Mouse (Mus musculus) testis, adult 2 months (tissue): Measurements from ENCODE around the gene Fig4. TPM values are rescaled to one million over a fixed set of nuclear protein-coding genes. Genes with fewer than 3 reads are reported as not detected.

ENCODE experiments used
- H3K27ac ChIP-seq: fragments of 200-500 bp; 2 replicates; pipeline ENCODE4 v1.5.1; 2012; ENCODE audit warnings: low read depth, low read length; ENCODE audit not compliant: control insufficient read depth, insufficient read depth
- H3K27me3 ChIP-seq: fragments of 200-500 bp; 2 replicates; pipeline ENCODE4 v1.6.1; 2012; ENCODE audit warnings: mild to moderate bottlenecking, low read length, moderate library complexity; ENCODE audit not compliant: control insufficient read depth, insufficient read depth
- H3K36me3 ChIP-seq: fragments of 200-500 bp; 2 replicates; pipeline ENCODE4 v1.6.1; 2012; ENCODE audit warnings: mild to moderate bottlenecking, low read length; ENCODE audit not compliant: control insufficient read depth, insufficient read depth
- H3K4me1 ChIP-seq: fragments of 200-500 bp; 2 replicates; pipeline ENCODE4 v1.6.1; 2012; ENCODE audit warnings: low read length; ENCODE audit not compliant: control insufficient read depth, insufficient read depth
- H3K4me3 ChIP-seq: fragments of 200-500 bp; 2 replicates; pipeline ENCODE4 v1.5.1; 2012; ENCODE audit warnings: low read depth, mild to moderate bottlenecking, low read length, moderate library complexity, mixed read lengths; ENCODE audit not compliant: control insufficient read depth
- CTCF ChIP-seq: fragments of 200-500 bp; IDR thresholded peaks from 2 replicates; pipeline ENCODE4 v1.5.1; 2012; ENCODE audit warnings: low read depth, mild to moderate bottlenecking, inconsistent platforms, low read length, moderate library complexity; ENCODE audit not compliant: control insufficient read depth, insufficient read depth, insufficient replicate concordance
- POLR2A ChIP-seq: fragments of 200-500 bp; IDR thresholded peaks from 2 replicates; pipeline ENCODE4 v1.6.1; 2012; ENCODE audit warnings: low read depth, mild to moderate bottlenecking, inconsistent platforms, low read length, moderate library complexity; ENCODE audit not compliant: control insufficient read depth
- polyA plus RNA-seq: library from polyadenylated mRNA; depleted of rRNA; stranded (reverse); fragments of >200 nt; gene quantifications from 2 replicates; pipeline ENCODE4 v1.2.3, GENCODE M21; 2012

Gene Fig4
- polyA plus RNA-seq, 1 experiment, result 10.3 TPM

- TF ChIP-seq POLR2A, result no peak
- no peak for TF ChIP-seq CTCF
- H3K27me3 ChIP-seq, result no peaks in the 10 kb centered on the region
- H3K4me1 ChIP-seq, result no peaks in the 10 kb centered on the region
Observed at GRCm38 (mm10) chr10:41235159-41235558, 67.9 kb downstream of the Fig4 start.

DNA sequence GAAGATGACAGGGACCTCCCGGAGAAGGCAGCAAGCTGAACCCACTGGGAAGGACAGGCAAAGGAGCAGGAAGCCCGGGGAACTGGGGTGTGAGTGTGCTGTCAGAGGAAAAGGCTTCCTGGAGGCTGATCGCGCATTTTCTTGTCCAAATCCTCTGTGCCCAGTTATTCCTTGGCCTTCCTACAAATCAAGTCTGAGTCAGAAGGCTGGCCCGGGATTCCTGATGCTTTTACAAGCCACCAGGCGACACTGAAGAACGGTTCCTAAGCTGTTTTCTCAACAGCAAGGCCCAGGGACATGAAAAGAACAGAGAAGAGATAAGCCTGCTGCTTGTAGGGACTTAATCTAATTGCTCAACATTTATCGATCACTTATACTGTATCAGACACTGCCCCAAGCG is 68.5 kb downstream of the Fig4 start:
- TF ChIP-seq POLR2A (no peak), CTCF (no peak)
- Histone ChIP-seq H3K27ac (no peak overlapping the region), H3K4me3 (no peak overlapping the region), H3K36me3 (no peaks in the 10 kb centered on the region), H3K4me1 (no peaks in the 10 kb centered on the region), H3K27me3 (no peaks in the 10 kb centered on the region)

More at GRCm38 (mm10) chr10:41235159-41235558, 67.9 kb downstream of the Fig4 start:
- no peaks in the 10 kb centered on the region for H3K36me3 ChIP-seq
- H3K4me3 ChIP-seq, result no peak overlapping the region
- no peak overlapping the region for H3K27ac ChIP-seq

- H3K4me3 ChIP-seq, result no peak overlapping the region
- TF ChIP-seq CTCF, result no peak
- TF ChIP-seq POLR2A, result no peak
- no peak overlapping the region for H3K27ac ChIP-seq
- H3K4me1 ChIP-seq, result no peaks in the 10 kb centered on the region
- H3K27me3 ChIP-seq, result no peaks in the 10 kb centered on the region
- H3K36me3 ChIP-seq, result no peaks in the 10 kb centered on the region
Observed at GRCm38 (mm10) chr10:41233140-41233539, 69.9 kb downstream of the Fig4 start.

- no peak for TF ChIP-seq POLR2A
- TF ChIP-seq CTCF, result no peak
- Histone ChIP-seq H3K27me3 (no peaks in the 10 kb centered on the region), H3K27ac (no peak overlapping the region), H3K4me1 (no peaks in the 10 kb centered on the region), H3K36me3 (no peaks in the 10 kb centered on the region), H3K4me3 (no peak overlapping the region)
Observed at GRCm38 (mm10) chr10:41231163-41231835, 71.8 kb downstream of the Fig4 start.

- no peak for TF ChIP-seq POLR2A
- TF ChIP-seq CTCF, result no peak
- Histone ChIP-seq H3K4me3 (no peak overlapping the region), H3K27me3 (no peaks in the 10 kb centered on the region), H3K4me1 (no peaks in the 10 kb centered on the region), H3K27ac (no peak overlapping the region), H3K36me3 (no peaks in the 10 kb centered on the region)
Observed at GRCm38 (mm10) chr10:41227626-41228025, 75.4 kb downstream of the Fig4 start.

DNA sequence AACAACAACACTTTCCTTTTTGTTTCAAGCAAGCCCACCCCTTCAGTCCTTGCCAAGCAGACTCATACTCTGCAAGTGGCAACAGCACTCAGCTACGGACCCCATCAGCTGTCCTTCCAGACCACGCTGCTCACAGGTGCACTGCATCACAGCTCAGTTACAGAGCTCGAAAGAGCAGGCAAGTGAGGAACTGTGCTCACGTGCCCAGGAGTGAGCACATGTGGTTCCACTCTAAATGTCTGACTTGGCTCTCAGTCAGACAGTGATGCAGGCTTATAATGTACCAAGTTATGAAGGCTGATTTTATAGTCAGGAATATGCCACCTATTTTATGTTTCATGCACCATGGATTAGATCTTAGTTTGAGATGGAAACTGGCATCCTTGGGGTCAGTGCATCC is 79.6 kb downstream of the Fig4 start:
- Histone ChIP-seq H3K4me1 (no peaks in the 10 kb centered on the region), H3K27me3 (no peaks in the 10 kb centered on the region), H3K4me3 (no peak overlapping the region), H3K36me3 (no peaks in the 10 kb centered on the region), H3K27ac (no peak overlapping the region)
- TF ChIP-seq CTCF (no peak), POLR2A (no peak)

GRCm38 (mm10) chr10:41221204-41221603 is 81.9 kb downstream of the Fig4 start:
- Histone ChIP-seq H3K4me1 (no peaks in the 10 kb centered on the region), H3K27me3 (no peaks in the 10 kb centered on the region), H3K4me3 (no peak overlapping the region), H3K27ac (no peak overlapping the region), H3K36me3 (no peaks in the 10 kb centered on the region)
- TF ChIP-seq CTCF, result no peak
- no peak for TF ChIP-seq POLR2A
